Mouse (Mus musculus): ENCODE measurements around the gene Pkd1l3. TPM values are rescaled to one million over a fixed set of nuclear protein-coding genes. Genes with fewer than 3 reads are reported as not detected.

The Pkd1l3 gene
- polyA plus RNA-seq, 1 experiment from 2014 or later = 0.11 TPM

- Histone ChIP-seq H3K9ac (replicated peaks) (no peak overlapping the region), H3K4me1 (no peaks in the 10 kb centered on the region), H3K4me3 (no peak overlapping the region), H3K36me3 (no peaks in the 10 kb centered on the region), H3K27me3 (no peaks in the 10 kb centered on the region), H3K9me3 (no peaks in the 10 kb centered on the region), H3K4me2 (replicated peaks) (no peak overlapping the region), H3K27ac (replicated peaks) (no peak overlapping the region)
- WGBS = 72% methylated on average over 5 of the region's 5 CpGs
- no peak for ATAC-seq (ENCODE audit: low FRiP score, low read depth)
Measured at GRCm38 (mm10) chr8:109638851-109639250, 24.5 kb downstream of the Pkd1l3 start.

GRCm38 (mm10) chr8:109640410-109640809 lies 26.1 kb downstream of the Pkd1l3 start:
- no peak overlapping the region for H3K9ac ChIP-seq (replicated peaks)
- H3K4me2 ChIP-seq (replicated peaks) = no peak overlapping the region
- no peak for ATAC-seq (ENCODE audit: low FRiP score, low read depth)
- no peaks in the 10 kb centered on the region for H3K36me3 ChIP-seq
- no peaks in the 10 kb centered on the region for H3K27me3 ChIP-seq
- no peak overlapping the region for H3K27ac ChIP-seq (replicated peaks)
- H3K4me1 ChIP-seq = no peaks in the 10 kb centered on the region
- 67% methylated on average over 7 of the region's 7 CpGs for WGBS
- H3K4me3 ChIP-seq = no peak overlapping the region
- H3K9me3 ChIP-seq = no peaks in the 10 kb centered on the region

DNA sequence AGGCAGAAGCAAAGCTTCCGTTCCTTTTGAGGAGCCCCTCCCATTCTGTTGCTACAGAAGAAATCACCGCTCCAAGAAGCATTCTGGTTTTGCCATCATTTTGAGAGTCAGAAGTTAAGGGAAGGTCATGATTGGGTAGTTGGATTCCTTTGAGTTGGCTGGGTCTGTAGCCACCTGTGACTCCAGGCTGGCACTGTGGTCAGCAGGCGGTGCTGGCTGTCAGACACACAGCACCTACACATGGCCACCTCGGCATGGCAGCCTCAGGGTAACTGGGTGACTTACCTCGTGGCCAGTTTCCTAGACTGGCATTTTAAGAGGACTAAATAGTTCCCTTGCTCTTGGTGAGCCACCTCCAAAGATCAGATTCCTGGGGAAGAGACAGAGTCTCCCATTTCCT lies 26.9 kb downstream of the Pkd1l3 start:
- H3K4me3 ChIP-seq = no peak overlapping the region
- ATAC-seq (ENCODE audit: low FRiP score, low read depth) = no peak
- no peaks in the 10 kb centered on the region for H3K27me3 ChIP-seq
- no peaks in the 10 kb centered on the region for H3K9me3 ChIP-seq
- no peaks in the 10 kb centered on the region for H3K4me1 ChIP-seq
- H3K4me2 ChIP-seq (replicated peaks) = no peak overlapping the region
- H3K9ac ChIP-seq (replicated peaks) = no peak overlapping the region
- no peak overlapping the region for H3K27ac ChIP-seq (replicated peaks)
- WGBS = 73% methylated on average over 5 of the region's 5 CpGs
- no peaks in the 10 kb centered on the region for H3K36me3 ChIP-seq

- no peak overlapping the region for H3K27ac ChIP-seq (replicated peaks)
- H3K27me3 ChIP-seq = no peaks in the 10 kb centered on the region
- no peak for ATAC-seq (ENCODE audit: low FRiP score, low read depth)
- H3K9me3 ChIP-seq = no peaks in the 10 kb centered on the region
- H3K9ac ChIP-seq (replicated peaks) = no peak overlapping the region
- 77% methylated on average over 11 of the region's 11 CpGs for WGBS
- H3K4me2 ChIP-seq (replicated peaks) = no peak overlapping the region
- no peak overlapping the region for H3K4me3 ChIP-seq
- H3K4me1 ChIP-seq = no peaks in the 10 kb centered on the region
- H3K36me3 ChIP-seq = no peaks in the 10 kb centered on the region
Measured at GRCm38 (mm10) chr8:109647331-109647730, 33.0 kb downstream of the Pkd1l3 start.

DNA sequence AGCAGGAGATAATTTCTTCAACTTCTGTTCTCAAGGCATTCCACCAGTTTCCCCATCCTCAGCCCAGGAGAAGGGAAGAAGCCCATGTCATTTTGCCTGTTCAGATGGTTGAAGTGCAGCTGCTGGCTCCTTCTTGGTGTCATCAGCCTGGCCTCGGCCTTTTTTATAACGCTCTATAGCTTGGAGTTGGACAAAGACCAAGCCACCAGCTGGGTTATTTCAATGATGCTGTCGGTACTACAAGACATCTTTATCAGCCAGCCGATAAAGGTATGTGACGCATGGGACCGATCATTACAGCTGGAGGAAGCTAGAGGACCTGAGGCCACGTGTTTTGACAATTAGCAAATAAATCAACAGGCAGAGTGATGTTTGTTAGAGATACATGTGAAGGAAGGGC lies 34.2 kb downstream of the Pkd1l3 start:
- no peaks in the 10 kb centered on the region for H3K4me1 ChIP-seq
- no peak overlapping the region for H3K4me2 ChIP-seq (replicated peaks)
- 73% methylated on average over 7 of the region's 7 CpGs for WGBS

GRCm38 (mm10) chr8:109650801-109651200 lies 36.5 kb downstream of the Pkd1l3 start:
- H3K4me3 ChIP-seq = no peak overlapping the region
- no peak for ATAC-seq (ENCODE audit: low FRiP score, low read depth)
- H3K9ac ChIP-seq (replicated peaks) = no peak overlapping the region
- no peaks in the 10 kb centered on the region for H3K4me1 ChIP-seq
- no peaks in the 10 kb centered on the region for H3K9me3 ChIP-seq
- H3K4me2 ChIP-seq (replicated peaks) = no peak overlapping the region
- H3K27me3 ChIP-seq = no peaks in the 10 kb centered on the region
- H3K27ac ChIP-seq (replicated peaks) = no peak overlapping the region
- H3K36me3 ChIP-seq = no peaks in the 10 kb centered on the region
- 81% methylated on average over 10 of the region's 10 CpGs for WGBS

More for the DNA sequence above, 34.2 kb downstream of the Pkd1l3 start:
- no peak overlapping the region for H3K27ac ChIP-seq (replicated peaks)
- H3K9ac ChIP-seq (replicated peaks) = no peak overlapping the region
- ATAC-seq (ENCODE audit: low FRiP score, low read depth) = no peak
- no peaks in the 10 kb centered on the region for H3K36me3 ChIP-seq
- no peaks in the 10 kb centered on the region for H3K9me3 ChIP-seq
- H3K27me3 ChIP-seq = no peaks in the 10 kb centered on the region
- no peak overlapping the region for H3K4me3 ChIP-seq

- ATAC-seq (ENCODE audit: low FRiP score, low read depth) = no peak
- no peak overlapping the region for H3K27ac ChIP-seq (replicated peaks)
Measured at GRCm38 (mm10) chr8:109656860-109657259, 42.5 kb downstream of the Pkd1l3 start.

GRCm38 (mm10) chr8:109662328-109662727 lies 48.0 kb downstream of the Pkd1l3 start:
- Histone ChIP-seq H3K9me3 (no peaks in the 10 kb centered on the region), H3K36me3 (peaks cover 5% of the 10 kb centered on the region; the same call in 1 of the 2 replicates), H3K27me3 (no peaks in the 10 kb centered on the region), H3K4me1 (no peaks in the 10 kb centered on the region), H3K27ac (replicated peaks) (no peak overlapping the region), H3K4me2 (replicated peaks) (no peak overlapping the region), H3K4me3 (no peak overlapping the region), H3K9ac (replicated peaks) (no peak overlapping the region)
- no peak for ATAC-seq (ENCODE audit: low FRiP score, low read depth)
- 90% methylated on average over 3 of the region's 3 CpGs for WGBS

More at GRCm38 (mm10) chr8:109656860-109657259, 42.5 kb downstream of the Pkd1l3 start:
- H3K4me1 ChIP-seq = no peaks in the 10 kb centered on the region
- no peaks in the 10 kb centered on the region for H3K36me3 ChIP-seq
- H3K9ac ChIP-seq (replicated peaks) = no peak overlapping the region
- H3K27me3 ChIP-seq = no peaks in the 10 kb centered on the region
- no peak overlapping the region for H3K4me2 ChIP-seq (replicated peaks)
- no peak overlapping the region for H3K4me3 ChIP-seq
- no peaks in the 10 kb centered on the region for H3K9me3 ChIP-seq
- 84% methylated on average over 3 of the region's 3 CpGs for WGBS

GRCm38 (mm10) chr8:109666616-109667015 lies 52.3 kb downstream of the Pkd1l3 start:
- Histone ChIP-seq H3K9me3 (no peaks in the 10 kb centered on the region), H3K4me1 (no peaks in the 10 kb centered on the region), H3K27me3 (no peaks in the 10 kb centered on the region), H3K27ac (replicated peaks) (no peak overlapping the region), H3K9ac (replicated peaks) (no peak overlapping the region), H3K36me3 (peaks cover 48% of the 10 kb centered on the region), H3K4me3 (no peak overlapping the region), H3K4me2 (replicated peaks) (no peak overlapping the region)
- 87% methylated on average over 5 of the region's 5 CpGs for WGBS
- no peak for ATAC-seq (ENCODE audit: low FRiP score, low read depth)

GRCm38 (mm10) chr8:109672656-109673055 lies 58.3 kb downstream of the Pkd1l3 start:
- no peak for ATAC-seq (ENCODE audit: low FRiP score, low read depth)
- Histone ChIP-seq H3K4me1 (no peaks in the 10 kb centered on the region), H3K9ac (replicated peaks) (no peak overlapping the region), H3K27ac (replicated peaks) (no peak overlapping the region), H3K4me3 (no peak overlapping the region), H3K4me2 (replicated peaks) (no peak overlapping the region), H3K36me3 (peaks cover 97% of the 10 kb centered on the region), H3K9me3 (no peaks in the 10 kb centered on the region), H3K27me3 (no peaks in the 10 kb centered on the region)
- WGBS = 84% methylated on average over 5 of the region's 5 CpGs

DNA sequence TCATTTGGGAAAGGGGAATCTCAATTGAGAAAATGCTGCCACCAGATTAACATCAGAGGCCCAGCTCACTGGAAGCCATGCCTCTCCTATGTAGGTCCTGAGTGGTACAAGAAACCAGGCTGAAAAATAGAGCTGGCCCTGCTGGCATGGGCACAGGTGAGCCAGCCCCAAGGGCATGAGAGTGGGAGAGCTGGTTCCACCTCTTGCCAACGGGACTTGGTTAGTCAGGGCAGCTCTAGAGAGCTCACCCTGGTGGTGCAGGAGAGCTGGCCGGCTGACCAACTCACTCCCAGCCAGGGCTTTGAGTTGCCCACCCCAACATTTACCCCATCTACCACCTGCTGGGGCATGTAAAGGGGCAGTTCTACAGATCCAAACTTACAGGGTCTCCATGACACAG lies 59.3 kb downstream of the Pkd1l3 start:
- H3K27me3 ChIP-seq = no peaks in the 10 kb centered on the region
- no peak overlapping the region for H3K4me3 ChIP-seq
- H3K4me2 ChIP-seq (replicated peaks) = no peak overlapping the region
- ATAC-seq (ENCODE audit: low FRiP score, low read depth) = no peak
- H3K36me3 ChIP-seq = peaks cover 97% of the 10 kb centered on the region
- H3K27ac ChIP-seq (replicated peaks) = no peak overlapping the region
- H3K9me3 ChIP-seq = no peaks in the 10 kb centered on the region
- 87% methylated on average over 2 of the region's 2 CpGs for WGBS
- H3K9ac ChIP-seq (replicated peaks) = no peak overlapping the region
- no peaks in the 10 kb centered on the region for H3K4me1 ChIP-seq

- no peaks in the 10 kb centered on the region for H3K27me3 ChIP-seq
- H3K36me3 ChIP-seq = peaks cover 93% of the 10 kb centered on the region
- no peak overlapping the region for H3K4me2 ChIP-seq (replicated peaks)
- H3K27ac ChIP-seq (replicated peaks) = no peak overlapping the region
- no peak overlapping the region for H3K9ac ChIP-seq (replicated peaks)
- H3K9me3 ChIP-seq = no peaks in the 10 kb centered on the region
- H3K4me1 ChIP-seq = no peaks in the 10 kb centered on the region
- WGBS = 94% methylated on average over 9 of the region's 9 CpGs
- H3K4me3 ChIP-seq = no peak overlapping the region
- no peak for ATAC-seq (ENCODE audit: low FRiP score, low read depth)
Measured at GRCm38 (mm10) chr8:109675896-109676643, 61.8 kb downstream of the Pkd1l3 start.

DNA sequence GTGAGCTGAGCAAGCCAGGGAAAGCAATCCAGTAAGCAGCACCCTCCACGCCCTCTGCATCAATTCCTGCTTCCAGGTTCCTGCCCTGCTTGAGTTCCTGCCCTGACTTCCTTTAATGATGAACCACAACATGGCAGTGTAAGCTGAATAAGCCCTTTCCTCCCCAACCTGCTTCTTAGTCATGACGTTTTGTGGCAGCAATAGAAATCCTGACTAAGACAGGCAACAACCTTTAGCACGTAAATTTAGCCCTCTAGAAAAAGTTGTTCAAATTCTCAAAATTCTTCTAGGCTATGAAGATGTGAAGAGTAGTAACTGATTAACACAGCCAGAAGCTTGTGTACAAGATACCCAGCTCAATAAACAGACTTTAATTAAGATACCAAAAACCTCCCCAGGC lies 67.2 kb downstream of the Pkd1l3 start:
- no peaks in the 10 kb centered on the region for H3K4me1 ChIP-seq
- 86% methylated on average over 3 of the region's 3 CpGs for WGBS
- no peak overlapping the region for H3K9ac ChIP-seq (replicated peaks)
- H3K4me2 ChIP-seq (replicated peaks) = no peak overlapping the region
- H3K36me3 ChIP-seq = peaks cover 64% of the 10 kb centered on the region
- ATAC-seq (ENCODE audit: low FRiP score, low read depth) = no peak
- H3K27me3 ChIP-seq = no peaks in the 10 kb centered on the region
- H3K27ac ChIP-seq (replicated peaks) = no peak overlapping the region
- no peaks in the 10 kb centered on the region for H3K9me3 ChIP-seq
- no peak overlapping the region for H3K4me3 ChIP-seq

All from midbrain, embryonic 12.5 days (tissue).